Mouse (Mus musculus): Measurements from ENCODE around the gene Klhdc8b. TPM values are rescaled to one million over a fixed set of nuclear protein-coding genes. Genes with fewer than 3 reads are reported as not detected.

Gene Klhdc8b
- polyA plus RNA-seq, 1 experiment, result 21.0 TPM

DNA sequence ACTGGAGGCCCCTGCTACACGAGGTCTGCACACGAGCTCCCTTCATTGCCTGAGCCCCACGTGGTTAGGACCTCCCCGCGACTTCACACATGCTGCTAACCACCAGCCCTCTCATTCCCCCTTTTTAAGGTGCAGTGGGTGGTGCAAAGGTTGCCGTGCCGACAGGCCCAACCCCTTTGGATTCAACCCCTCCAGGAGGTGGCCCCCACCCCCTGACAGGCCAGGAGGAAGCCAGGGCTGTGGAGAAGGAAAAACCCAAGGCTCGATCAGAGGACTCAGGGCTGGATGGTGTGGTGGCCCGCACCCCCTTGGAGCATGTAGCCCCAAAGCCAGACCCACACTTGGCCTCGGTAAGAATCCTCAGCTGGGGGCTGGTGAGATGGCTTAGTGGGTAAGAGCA lies 33.5 kb upstream of the Klhdc8b start:
- peaks cover 20% of the 10 kb centered on the region for H3K4me1 ChIP-seq (replicated peaks; ENCODE audit: control insufficient read depth, insufficient read depth, low read length)
- WGBS, result 80% methylated on average over 10 of the region's 10 CpGs
- H3K27me3 ChIP-seq (ENCODE audit: control insufficient read depth, insufficient read depth, low read length), result no peaks in the 10 kb centered on the region
- DNase-seq, result no peak
- no peak for TF ChIP-seq CTCF (IDR thresholded peaks at IDR 0.05; ENCODE audit: borderline replicate concordance, control insufficient read depth, extremely low read depth, insufficient read depth, low read length, poor library complexity)
- no peak for TF ChIP-seq POLR2A (IDR thresholded peaks at IDR 0.05; ENCODE audit: control insufficient read depth, extremely low read depth, insufficient read depth, low read length, poor library complexity)
- no peak overlapping the region for H3K27ac ChIP-seq (ENCODE audit: control insufficient read depth, insufficient read depth, low read length)
- H3K4me3 ChIP-seq (ENCODE audit: control insufficient read depth, insufficient read depth, low read length), result no peak overlapping the region
- H3K36me3 ChIP-seq (ENCODE audit: control insufficient read depth, insufficient read depth, low read length), result peaks cover 70% of the 10 kb centered on the region

GRCm38 (mm10) chr9:108494146-108494825 lies 32.9 kb upstream of the Klhdc8b start:
- TF ChIP-seq CTCF (IDR thresholded peaks at IDR 0.05; ENCODE audit: borderline replicate concordance, control insufficient read depth, extremely low read depth, insufficient read depth, low read length, poor library complexity) (no peak), POLR2A (IDR thresholded peaks at IDR 0.05; ENCODE audit: control insufficient read depth, extremely low read depth, insufficient read depth, low read length, poor library complexity) (no peak)
- Histone ChIP-seq H3K4me1 (replicated peaks; ENCODE audit: control insufficient read depth, insufficient read depth, low read length) (peaks cover 26% of the 10 kb centered on the region), H3K27me3 (ENCODE audit: control insufficient read depth, insufficient read depth, low read length) (no peaks in the 10 kb centered on the region), H3K4me3 (ENCODE audit: control insufficient read depth, insufficient read depth, low read length) (no peak overlapping the region), H3K27ac (ENCODE audit: control insufficient read depth, insufficient read depth, low read length) (no peak overlapping the region), H3K36me3 (ENCODE audit: control insufficient read depth, insufficient read depth, low read length) (peaks cover 64% of the 10 kb centered on the region)
- no peak for DNase-seq
- 98% methylated on average over 19 of the region's 19 CpGs for WGBS

GRCm38 (mm10) chr9:108493246-108493645 lies 31.9 kb upstream of the Klhdc8b start:
- Histone ChIP-seq H3K4me3 (ENCODE audit: control insufficient read depth, insufficient read depth, low read length) (no peak overlapping the region), H3K27ac (ENCODE audit: control insufficient read depth, insufficient read depth, low read length) (no peak overlapping the region), H3K27me3 (ENCODE audit: control insufficient read depth, insufficient read depth, low read length) (no peaks in the 10 kb centered on the region), H3K36me3 (ENCODE audit: control insufficient read depth, insufficient read depth, low read length) (peaks cover 54% of the 10 kb centered on the region), H3K4me1 (replicated peaks; ENCODE audit: control insufficient read depth, insufficient read depth, low read length) (peaks cover 28% of the 10 kb centered on the region)
- 98% methylated on average over 8 of the region's 8 CpGs for WGBS
- DNase-seq, result no peak
- TF ChIP-seq POLR2A (IDR thresholded peaks at IDR 0.05; ENCODE audit: control insufficient read depth, extremely low read depth, insufficient read depth, low read length, poor library complexity) (no peak), CTCF (IDR thresholded peaks at IDR 0.05; ENCODE audit: borderline replicate concordance, control insufficient read depth, extremely low read depth, insufficient read depth, low read length, poor library complexity) (no peak)

DNA sequence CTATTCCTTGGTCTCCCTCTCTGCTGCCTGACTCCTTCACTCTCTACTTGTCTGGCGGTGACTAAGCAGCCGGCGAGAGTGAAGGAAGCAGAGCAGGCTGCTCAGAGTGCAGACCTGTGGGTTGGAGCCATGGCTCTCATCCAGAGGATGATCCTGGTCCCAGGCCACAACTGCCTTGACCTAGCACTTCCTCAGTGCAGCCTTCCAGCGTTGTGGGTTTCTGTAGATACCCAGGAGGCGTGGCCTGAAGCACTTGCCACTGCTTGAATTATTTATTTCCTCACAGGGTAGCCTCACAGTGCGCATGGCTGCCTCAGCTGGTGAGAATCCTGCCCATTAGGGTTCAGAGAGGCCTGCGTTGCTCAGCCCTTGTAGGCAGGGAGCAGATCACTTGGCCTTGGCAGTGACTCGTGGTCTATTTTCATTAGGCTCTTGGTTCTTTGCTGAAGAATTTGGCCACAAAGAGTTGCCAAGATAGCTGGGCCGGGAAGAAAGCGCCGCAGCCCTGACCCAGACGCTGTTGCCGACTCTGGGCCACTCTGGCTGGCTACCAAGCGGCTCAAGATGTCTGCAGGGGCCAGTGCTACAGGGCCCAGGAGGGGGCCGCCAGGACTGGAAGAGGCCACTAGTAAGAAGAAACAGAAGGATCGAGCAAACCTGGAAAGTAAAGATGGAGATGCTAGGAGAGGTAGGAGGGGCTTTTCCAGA lies 30.8 kb upstream of the Klhdc8b start:
- TF ChIP-seq POLR2A (IDR thresholded peaks at IDR 0.05; ENCODE audit: control insufficient read depth, extremely low read depth, insufficient read depth, low read length, poor library complexity) (no peak), CTCF (IDR thresholded peaks at IDR 0.05; ENCODE audit: borderline replicate concordance, control insufficient read depth, extremely low read depth, insufficient read depth, low read length, poor library complexity) (no peak)
- peak overlapping the region; percentile 3; the same call in 1 of the 2 replicates for H3K4me3 ChIP-seq (ENCODE audit: control insufficient read depth, insufficient read depth, low read length)
- 56% methylated on average over 16 of the region's 16 CpGs for WGBS
- peaks cover 28% of the 10 kb centered on the region for H3K4me1 ChIP-seq (replicated peaks; ENCODE audit: control insufficient read depth, insufficient read depth, low read length)
- H3K36me3 ChIP-seq (ENCODE audit: control insufficient read depth, insufficient read depth, low read length), result peaks cover 45% of the 10 kb centered on the region
- no peak overlapping the region for H3K27ac ChIP-seq (ENCODE audit: control insufficient read depth, insufficient read depth, low read length)
- no peak for DNase-seq
- H3K27me3 ChIP-seq (ENCODE audit: control insufficient read depth, insufficient read depth, low read length), result no peaks in the 10 kb centered on the region

DNA sequence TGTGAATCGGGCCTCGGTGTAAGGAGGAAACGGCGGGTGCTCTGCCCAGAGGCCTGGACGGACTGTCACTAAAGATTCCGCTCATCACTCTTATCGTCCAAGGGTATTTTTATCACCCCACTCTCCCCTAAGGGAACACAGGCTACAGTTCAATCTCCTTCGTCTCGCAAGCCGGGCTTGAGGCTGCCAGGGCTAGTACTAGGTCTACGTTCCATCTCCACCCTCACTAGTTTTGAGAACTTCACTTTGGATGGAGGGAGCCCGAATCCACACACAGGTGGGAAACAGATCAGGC lies 29.9 kb upstream of the Klhdc8b start:
- Histone ChIP-seq H3K4me1 (replicated peaks; ENCODE audit: control insufficient read depth, insufficient read depth, low read length) (peaks cover 28% of the 10 kb centered on the region), H3K36me3 (ENCODE audit: control insufficient read depth, insufficient read depth, low read length) (peaks cover 37% of the 10 kb centered on the region), H3K27me3 (ENCODE audit: control insufficient read depth, insufficient read depth, low read length) (no peaks in the 10 kb centered on the region), H3K4me3 (ENCODE audit: control insufficient read depth, insufficient read depth, low read length) (peak overlapping the region; percentile 86), H3K27ac (ENCODE audit: control insufficient read depth, insufficient read depth, low read length) (peak overlapping the region; percentile 52)
- no peak for DNase-seq
- under 1% methylated on average over 12 of the region's 12 CpGs for WGBS
- TF ChIP-seq CTCF (IDR thresholded peaks at IDR 0.05; ENCODE audit: borderline replicate concordance, control insufficient read depth, extremely low read depth, insufficient read depth, low read length, poor library complexity) (no peak), POLR2A (IDR thresholded peaks at IDR 0.05; ENCODE audit: control insufficient read depth, extremely low read depth, insufficient read depth, low read length, poor library complexity) (no peak)

GRCm38 (mm10) chr9:108490559-108491285 lies 29.3 kb upstream of the Klhdc8b start, which contains the start of gene Usp19:
Usp19 (plus strand) TSS chr9:108490602.
- H3K27ac ChIP-seq (ENCODE audit: control insufficient read depth, insufficient read depth, low read length), result peak within 1 kb of the TSS; percentile 77
- no peaks in the 10 kb centered on the region for H3K27me3 ChIP-seq (ENCODE audit: control insufficient read depth, insufficient read depth, low read length)
- WGBS, result under 1% methylated on average over 69 of the region's 69 CpGs
- peak; percentile 70 for TF ChIP-seq POLR2A (IDR thresholded peaks at IDR 0.05; ENCODE audit: control insufficient read depth, extremely low read depth, insufficient read depth, low read length, poor library complexity)
- TF ChIP-seq CTCF (IDR thresholded peaks at IDR 0.05; ENCODE audit: borderline replicate concordance, control insufficient read depth, extremely low read depth, insufficient read depth, low read length, poor library complexity), result no peak
- peaks cover 28% of the 10 kb centered on the region for H3K4me1 ChIP-seq (replicated peaks; ENCODE audit: control insufficient read depth, insufficient read depth, low read length)
- peaks cover 32% of the 10 kb centered on the region for H3K36me3 ChIP-seq (ENCODE audit: control insufficient read depth, insufficient read depth, low read length)
- H3K4me3 ChIP-seq (ENCODE audit: control insufficient read depth, insufficient read depth, low read length), result peak within 1 kb of the TSS; percentile 86
- peak; percentile 94 for DNase-seq

Data from thymus, adult 2 months (tissue).